Mouse (Mus musculus) retina, postnatal 1 day (tissue): ENCODE results near the gene Larp4.

Experiments used
- DNase-seq: peaks from one replicate; pipeline ENCODE4 v3.0.0-alpha.2; 2012

Gene Larp4

GRCm38 (mm10) chr15:100006180-100006579, 36.3 kb downstream of the Larp4 start:
- no peak for DNase-seq

- no peak for DNase-seq
Observed at GRCm38 (mm10) chr15:100018280-100018899, 48.5 kb downstream of the Larp4 start.

GRCm38 (mm10) chr15:100021175-100021574, 51.3 kb downstream of the Larp4 start:
- DNase-seq, result no peak

- peak; percentile 79 for DNase-seq
Observed at GRCm38 (mm10) chr15:100022923-100023322, 53.1 kb downstream of the Larp4 start.

GRCm38 (mm10) chr15:100025076-100025834, 55.4 kb downstream of the Larp4 start:
- no peak for DNase-seq

GRCm38 (mm10) chr15:100028133-100028532, 58.3 kb downstream of the Larp4 start:
- no peak for DNase-seq

GRCm38 (mm10) chr15:100029497-100029896, 59.6 kb downstream of the Larp4 start:
- DNase-seq, result no peak

GRCm38 (mm10) chr15:100029900-100030299, 60.0 kb downstream of the Larp4 start:
- no peak for DNase-seq

- no peak for DNase-seq
Observed at GRCm38 (mm10) chr15:100032546-100032945, 62.7 kb downstream of the Larp4 start.

- DNase-seq, result peak; percentile 95
Observed at GRCm38 (mm10) chr15:100038470-100038971, 68.7 kb downstream of the Larp4 start, which contains the start of gene Dip2b. Gene Dip2b (plus strand): TSS chr15:100038664.

GRCm38 (mm10) chr15:100039001-100039701, 69.3 kb downstream of the Larp4 start:
- DNase-seq, result peak; percentile 83

- DNase-seq, result no peak
Observed at GRCm38 (mm10) chr15:100040541-100041266, 70.8 kb downstream of the Larp4 start.

GRCm38 (mm10) chr15:100041267-100042047, 71.6 kb downstream of the Larp4 start:
- peak; percentile 64 for DNase-seq

GRCm38 (mm10) chr15:100042048-100042400, 72.2 kb downstream of the Larp4 start:
- DNase-seq, result no peak

GRCm38 (mm10) chr15:100045576-100045975, 75.7 kb downstream of the Larp4 start:
- DNase-seq, result peak; percentile 26

- no peak for DNase-seq
Observed at GRCm38 (mm10) chr15:100049496-100050087, 79.7 kb downstream of the Larp4 start.

GRCm38 (mm10) chr15:100050940-100051339, 81.1 kb downstream of the Larp4 start:
- DNase-seq, result no peak

GRCm38 (mm10) chr15:100052726-100053125, 82.9 kb downstream of the Larp4 start:
- DNase-seq, result peak; percentile 49

- no peak for DNase-seq
Observed at GRCm38 (mm10) chr15:100056397-100056908, 86.6 kb downstream of the Larp4 start.

GRCm38 (mm10) chr15:100057698-100058097, 87.8 kb downstream of the Larp4 start:
- no peak for DNase-seq

GRCm38 (mm10) chr15:100058143-100058542, 88.3 kb downstream of the Larp4 start:
- no peak for DNase-seq
